ENCODE assay signal across 26 mouse cellular contexts in genomic region chr15:27490676-27491075, GRCm38 (mm10). TPM values are rescaled to one million over a fixed set of nuclear protein-coding genes. Genes with fewer than 3 reads are reported as not detected.
DNase-seq lines count a peak whose midpoint lies in the region; ATAC-seq and TF ChIP-seq lines count a peak whose summit lies in the region.
"Had no signal": no experiment of that assay in that cellular context is flagged by ENCODE, and none has a peak within 500 bp of the region (broad histone marks: within the 10 kb centered on the region; RNA-seq: fewer than 3 reads in every experiment).

No protein-coding gene starts in this region.

- no peak overlapping the region for H3K9ac ChIP-seq in hindbrain, postnatal 0 days (replicated peaks; ENCODE audit: low read length)
- H3K9ac ChIP-seq in hindbrain, embryonic 13.5 days, result no peak overlapping the region
- H3K9ac ChIP-seq in liver, embryonic 13.5 days, result no peak overlapping the region
- no peak overlapping the region for H3K9ac ChIP-seq in liver, postnatal 0 days (replicated peaks)
- no peak overlapping the region for H3K9ac ChIP-seq in embryonic facial prominence, embryonic 13.5 days
- H3K9ac ChIP-seq: intestine, embryonic 15.5 days; limb, embryonic 15.5 days; midbrain, embryonic 13.5 days; neural tube, embryonic 13.5 days had no signal

- H3K9me3 ChIP-seq in hindbrain, postnatal 0 days (ENCODE audit: low read length), result no peaks in the 10 kb centered on the region
- H3K9me3 ChIP-seq in hindbrain, embryonic 13.5 days, result no peaks in the 10 kb centered on the region
- H3K9me3 ChIP-seq in liver, embryonic 13.5 days (replicated peaks), result no peaks in the 10 kb centered on the region
- H3K9me3 ChIP-seq in liver, postnatal 0 days (ENCODE audit: low read length), result no peaks in the 10 kb centered on the region
- no peaks in the 10 kb centered on the region for H3K9me3 ChIP-seq in embryonic facial prominence, embryonic 13.5 days
- H3K9me3 ChIP-seq: forebrain, embryonic 10.5 days; hindbrain, embryonic 10.5 days; intestine, embryonic 15.5 days; limb, embryonic 10.5 days; limb, embryonic 15.5 days; midbrain, embryonic 13.5 days; neural tube, embryonic 13.5 days had no signal

- H3K36me3 ChIP-seq in hindbrain, postnatal 0 days (ENCODE audit: insufficient read depth, low read length), result no peaks in the 10 kb centered on the region
- H3K36me3 ChIP-seq in hindbrain, embryonic 13.5 days, result no peaks in the 10 kb centered on the region
- no peaks in the 10 kb centered on the region for H3K36me3 ChIP-seq in liver, embryonic 13.5 days
- H3K36me3 ChIP-seq in liver, postnatal 0 days (replicated peaks; ENCODE audit: insufficient read depth, low read length), result no peaks in the 10 kb centered on the region
- no peaks in the 10 kb centered on the region for H3K36me3 ChIP-seq in embryonic facial prominence, embryonic 13.5 days
- H3K36me3 ChIP-seq: forebrain, embryonic 10.5 days; hindbrain, embryonic 10.5 days; intestine, embryonic 15.5 days; limb, embryonic 10.5 days; limb, embryonic 15.5 days; midbrain, embryonic 13.5 days; neural tube, embryonic 13.5 days had no signal

- no peak for ATAC-seq in hindbrain, postnatal 0 days
- no peak for ATAC-seq in hindbrain, embryonic 13.5 days (ENCODE audit: low FRiP score)
- ATAC-seq in liver, embryonic 13.5 days (ENCODE audit: low read depth), result no peak
- no peak for ATAC-seq in liver, postnatal 0 days
- ATAC-seq in embryonic facial prominence, embryonic 13.5 days (ENCODE audit: insufficient number of reproducible peaks, insufficient read depth, low FRiP score, low TSS enrichment, low read depth), result no peak
- ATAC-seq: hindbrain, embryonic 16.5 days; intestine, embryonic 15.5 days; midbrain, embryonic 13.5 days had no signal

- H3K4me3 ChIP-seq in hindbrain, postnatal 0 days (ENCODE audit: low read length), result no peak overlapping the region
- no peak overlapping the region for H3K4me3 ChIP-seq in hindbrain, embryonic 13.5 days
- no peak overlapping the region for H3K4me3 ChIP-seq in liver, embryonic 13.5 days (replicated peaks)
- no peak overlapping the region for H3K4me3 ChIP-seq in liver, postnatal 0 days (ENCODE audit: low read depth, low read length)
- H3K4me3 ChIP-seq in embryonic facial prominence, embryonic 13.5 days, result no peak overlapping the region
- H3K4me3 ChIP-seq: forebrain, embryonic 10.5 days; heart, adult 2 months; hindbrain, embryonic 10.5 days; intestine, embryonic 15.5 days; limb, embryonic 10.5 days; limb, embryonic 15.5 days; midbrain, embryonic 13.5 days; neural tube, embryonic 13.5 days had no signal

- H3K27ac ChIP-seq in hindbrain, postnatal 0 days, result peak overlapping the region; percentile 6; the same call in 1 of the 2 replicates
- H3K27ac ChIP-seq in hindbrain, embryonic 13.5 days, result no peak overlapping the region
- 0 out of 2 replicates have a peak overlapping the region, but pooled peaks have one; percentile 67 for H3K27ac ChIP-seq in liver, embryonic 13.5 days
- no peak overlapping the region for H3K27ac ChIP-seq in liver, postnatal 0 days (ENCODE audit: low read depth)
- peak overlapping the region; percentile 4; the same call in 1 of the 2 replicates for H3K27ac ChIP-seq in embryonic facial prominence, embryonic 13.5 days
- H3K27ac ChIP-seq: forebrain, embryonic 10.5 days; heart, adult 2 months; hindbrain, embryonic 10.5 days; intestine, embryonic 15.5 days; limb, embryonic 10.5 days; limb, embryonic 15.5 days; macrophage; midbrain, embryonic 13.5 days; neural tube, embryonic 13.5 days had no signal

- H3K4me2 ChIP-seq in hindbrain, postnatal 0 days (ENCODE audit: low read depth, low read length), result no peak overlapping the region
- H3K4me2 ChIP-seq in hindbrain, embryonic 13.5 days, result no peak overlapping the region
- H3K4me2 ChIP-seq in liver, embryonic 13.5 days, result no peak overlapping the region
- H3K4me2 ChIP-seq in liver, postnatal 0 days (ENCODE audit: low read depth, low read length), result no peak overlapping the region
- no peak overlapping the region for H3K4me2 ChIP-seq in embryonic facial prominence, embryonic 13.5 days
- H3K4me2 ChIP-seq: intestine, embryonic 15.5 days; limb, embryonic 15.5 days; midbrain, embryonic 13.5 days; neural tube, embryonic 13.5 days had no signal

- TF ChIP-seq EP300 in liver, postnatal 0 days (IDR thresholded peaks at IDR 0.05; ENCODE audit: low read depth), result no peak

- TF ChIP-seq CTCF in hindbrain, postnatal 0 days (IDR thresholded peaks at IDR 0.05; ENCODE audit: low read depth), result no peak
- no peak for TF ChIP-seq CTCF in liver, postnatal 0 days (IDR thresholded peaks at IDR 0.05; ENCODE audit: low read depth)

- DNase-seq in hindbrain, postnatal 0 days (ENCODE audit: low spot score), result no peak
- no peak for DNase-seq in liver, embryonic 13.5 days
- no peak for DNase-seq in liver, postnatal 0 days
- peak; percentile 73 for DNase-seq in R1 (ENCODE audit: low read depth, low spot score)
- no peak for DNase-seq in adrenal gland, adult 18-20 months (ENCODE audit: low spot score in 2 of 2)
- no peak for DNase-seq in gastrocnemius, adult 8-10 months (ENCODE audit: low spot score in 2 of 2)
- DNase-seq: adrenal gland, adult 2 months; cerebellum, adult 2 months; cerebellum, postnatal 14 days; heart, adult 2 months; heart, postnatal 14 days; kidney, adult 8-10 months; kidney, postnatal 25 days; thymus, postnatal 14 days had no signal

- H3K4me1 ChIP-seq in hindbrain, postnatal 0 days (ENCODE audit: insufficient read depth, low read length), result peaks cover 48% of the 10 kb centered on the region
- H3K4me1 ChIP-seq in hindbrain, embryonic 13.5 days (replicated peaks), result peaks cover 65% of the 10 kb centered on the region
- peaks cover 90% of the 10 kb centered on the region for H3K4me1 ChIP-seq in liver, embryonic 13.5 days (replicated peaks)
- H3K4me1 ChIP-seq in liver, postnatal 0 days (ENCODE audit: insufficient read depth), result peaks cover 48% of the 10 kb centered on the region
- peaks cover 63% of the 10 kb centered on the region for H3K4me1 ChIP-seq in embryonic facial prominence, embryonic 13.5 days

- 48% methylated on average over 9 of the region's 9 CpGs for WGBS in hindbrain, postnatal 0 days
- WGBS in hindbrain, embryonic 13.5 days, result 62% methylated on average over 9 of the region's 9 CpGs
- WGBS in liver, embryonic 13.5 days (ENCODE audit: insufficient replicate concordance), result 81% methylated on average over 9 of the region's 9 CpGs
- WGBS in liver, postnatal 0 days (ENCODE audit: insufficient replicate concordance), result 84% methylated on average over 9 of the region's 9 CpGs
- 59% methylated on average over 9 of the region's 9 CpGs for WGBS in embryonic facial prominence, embryonic 13.5 days

- no peaks in the 10 kb centered on the region for H3K27me3 ChIP-seq in hindbrain, postnatal 0 days (ENCODE audit: insufficient read depth, low read length)
- H3K27me3 ChIP-seq in hindbrain, embryonic 13.5 days, result no peaks in the 10 kb centered on the region
- H3K27me3 ChIP-seq in liver, embryonic 13.5 days, result peaks cover 8% of the 10 kb centered on the region; the same call in 1 of the 2 replicates
- H3K27me3 ChIP-seq in liver, postnatal 0 days (ENCODE audit: insufficient read depth, low read length), result no peaks in the 10 kb centered on the region
- no peaks in the 10 kb centered on the region for H3K27me3 ChIP-seq in embryonic facial prominence, embryonic 13.5 days
- H3K27me3 ChIP-seq: CH12.LX; intestine, embryonic 15.5 days; limb, embryonic 15.5 days; neural tube, embryonic 13.5 days had no signal

RNA-seq across cellular contexts. Expression of gene Ank, which starts 24.2 kb away (rescaled TPM):
- total RNA-seq in hindbrain, postnatal 0 days (2014; rRNA removed), result 28.8 and 31.1 TPM in 2 replicates
- 18.1 and 19.6 TPM in 2 replicates for polyA plus RNA-seq in hindbrain, postnatal 0 days (2015; fragmentation: Nextera tagmentation; extraction: Ambion mirVana)
- polyA plus RNA-seq in hindbrain, embryonic 13.5 days (2015; fragmentation: Nextera tagmentation; extraction: Ambion mirVana), result 13.2 and 13.3 TPM in 2 replicates
- polyA plus RNA-seq in liver, embryonic 13.5 days (2015; fragmentation: Nextera tagmentation; extraction: Ambion mirVana), result 11.1 and 11.8 TPM in 2 replicates
- polyA plus RNA-seq in liver, postnatal 0 days (2015; fragmentation: Nextera tagmentation; extraction: Ambion mirVana), result 7.8 and 8.3 TPM in 2 replicates
- polyA plus RNA-seq in embryonic facial prominence, embryonic 13.5 days (2015; fragmentation: Nextera tagmentation; extraction: Ambion mirVana), result 8.9 and 11.3 TPM in 2 replicates
- total RNA-seq in adrenal gland, adult 18-20 months (2021), result 10 to 100 TPM; 52.6 to 87.9 TPM
- total RNA-seq in gastrocnemius, adult 8-10 months (2022), result 100 to 1,000 TPM; 126 to 164 (median 145) TPM

Comparison
In these comparisons a context has a peak if more than half of its experiments do, and no peak if none do; other contexts are left out.
1. H3K27ac ChIP-seq: peak in hindbrain, postnatal 0 days (single experiment), liver, embryonic 13.5 days (single experiment) and embryonic facial prominence, embryonic 13.5 days (single experiment); none in hindbrain, embryonic 13.5 days (single experiment) and liver, postnatal 0 days (single experiment).